Mouse (Mus musculus) ES-E14 (cell line): ENCODE data around the gene Cldn24. TPM values are rescaled to one million over a fixed set of nuclear protein-coding genes. Genes with fewer than 3 reads are reported as not detected.

ENCODE experiments used
- DNase-seq: peaks from one replicate; pipeline ENCODE4 v3.0.0-alpha.2; 2013; ENCODE audit warnings: low read depth, low spot score
- H3K27ac ChIP-seq: 2 replicates; pipeline ENCODE4 v1.5.1; 2012; ENCODE audit warnings: low read depth, mild to moderate bottlenecking, low read length, moderate library complexity, mixed read lengths; ENCODE audit not compliant: poor library complexity, insufficient read depth, severe bottlenecking
- H3K36me3 ChIP-seq: 2 replicates; pipeline ENCODE4 v1.6.1; 2012; ENCODE audit warnings: mild to moderate bottlenecking, low read length, moderate library complexity, mixed read lengths; ENCODE audit not compliant: control insufficient read depth, poor library complexity, insufficient read depth, severe bottlenecking
- H3K4me1 ChIP-seq, 2 experiments: fragments of 150-350 bp in 1 of 2; sonication (generic) in 1 of 2; 2 replicates each; pipeline ENCODE4 v1.6.1; 2012; ENCODE audit warnings: low read length in 2 of 2, mild to moderate bottlenecking in 1 of 2, mixed read lengths in 1 of 2; ENCODE audit not compliant: control insufficient read depth in 2 of 2, insufficient read depth in 2 of 2, poor library complexity in 1 of 2
- H3K4me3 ChIP-seq, 2 experiments: fragments of 150-350 bp in 1 of 2; sonication (generic) in 1 of 2; 2 replicates each; pipeline ENCODE4 v1.5.1; 2012; ENCODE audit warnings: low read length in 2 of 2, low read depth in 1 of 2, mild to moderate bottlenecking in 1 of 2, mixed read lengths in 1 of 2; ENCODE audit not compliant: insufficient read depth in 1 of 2, poor library complexity in 1 of 2, severe bottlenecking in 1 of 2
- H3K9ac ChIP-seq: 2 replicates; pipeline ENCODE4 v1.6.1; 2012; ENCODE audit warnings: low read depth, mild to moderate bottlenecking, low read length, mixed read lengths; ENCODE audit not compliant: poor library complexity, insufficient read depth, severe bottlenecking
- H3K9me3 ChIP-seq: fragments of 150-350 bp; sonication (generic); 2 replicates; pipeline ENCODE4 v1.6.1; 2012; ENCODE audit warnings: low read depth, mild to moderate bottlenecking, low read length; ENCODE audit not compliant: control insufficient read depth, insufficient read depth
- CHD2 ChIP-seq: IDR thresholded peaks from 2 replicates; pipeline ENCODE4 v1.6.1; 2014; ENCODE audit warnings: mild to moderate bottlenecking, low read depth, low read length, inconsistent platforms
- HCFC1 ChIP-seq: IDR thresholded peaks from 2 replicates; pipeline ENCODE4 v1.6.1; 2012; ENCODE audit warnings: low read length, inconsistent platforms, borderline replicate concordance; ENCODE audit not compliant: insufficient read depth
- MAFK ChIP-seq: IDR thresholded peaks from 2 replicates; pipeline ENCODE4 v1.6.1; 2014; ENCODE audit warnings: mild to moderate bottlenecking, low read depth, low read length, inconsistent platforms; ENCODE audit not compliant: insufficient read depth
- ZC3H11A ChIP-seq: IDR thresholded peaks from 2 replicates; pipeline ENCODE4 v1.6.1; 2012; ENCODE audit warnings: low read depth, mild to moderate bottlenecking, inconsistent platforms, low read length, borderline replicate concordance
- ZNF384 ChIP-seq: IDR thresholded peaks from 2 replicates; pipeline ENCODE4 v1.6.1; 2012; ENCODE audit warnings: low read depth, low read length, inconsistent platforms
- in situ Hi-C, 2 experiments: fragments of 600-800 bp; cut with MboI; formaldehyde crosslinking; loops; one replicate each; pipeline ENCODE4 v1.15.1; 2025; ENCODE audit warnings: low sequenced_read_pairs in 2 of 2, inconsistent platforms in 1 of 2; ENCODE audit not compliant: unreplicated experiment in 2 of 2
- total RNA-seq: library from RNA; depleted of rRNA; stranded (reverse); fragments of 300-350 nt; gene quantifications from 2 replicates; pipeline ENCODE4 v1.2.3, GENCODE M21; 2012; rRNA removed

Cldn24 gene
- total RNA-seq: not detected in 2 replicates

- H3K9me3 ChIP-seq: no peaks in the 10 kb centered on the region
- no peak for DNase-seq
- in situ Hi-C loops: no loop called here
- H3K36me3 ChIP-seq: no peaks in the 10 kb centered on the region
- TF ChIP-seq HCFC1: no peak
- TF ChIP-seq ZNF384: no peak
- TF ChIP-seq CHD2: no peak
- TF ChIP-seq ZC3H11A: no peak
- TF ChIP-seq MAFK: no peak
- H3K27ac ChIP-seq: no peak within 1 kb of the TSS
- H3K4me1 ChIP-seq: 0 out of 4 replicates have a peak, but pooled peaks cover 0 to 2% of the 10 kb centered on the region in 2 experiments
- no peak within 1 kb of the TSS for H3K9ac ChIP-seq
- H3K4me3 ChIP-seq: no peak within 1 kb of the TSS
Observed at GRCm38 (mm10) chr8:47821843-47822242, at the start of gene Cldn24. Gene Cldn24 (plus strand): TSS chr8:47822143.

- Histone ChIP-seq H3K4me3 (no peak overlapping the region), H3K9ac (no peak overlapping the region), H3K4me1 (0 out of 4 replicates have a peak, but pooled peaks cover 0 to 1% of the 10 kb centered on the region in 2 experiments), H3K36me3 (no peaks in the 10 kb centered on the region), H3K27ac (no peak overlapping the region), H3K9me3 (no peaks in the 10 kb centered on the region)
- no peak for DNase-seq
- no peak for TF ChIP-seq ZNF384
- no peak for TF ChIP-seq MAFK
- no peak for TF ChIP-seq ZC3H11A
- no peak for TF ChIP-seq CHD2
- TF ChIP-seq HCFC1: no peak
- in situ Hi-C loops: no loop called here
Observed at GRCm38 (mm10) chr8:47772986-47773385, 49.0 kb upstream of the Cldn24 start.

GRCm38 (mm10) chr8:47777415-47777814, 44.5 kb upstream of the Cldn24 start:
- TF ChIP-seq MAFK (no peak), ZC3H11A (no peak), HCFC1 (no peak), ZNF384 (no peak), CHD2 (no peak)
- DNase-seq: no peak
- 0 out of 4 replicates have a peak, but pooled peaks cover 0 to 1% of the 10 kb centered on the region in 2 experiments for H3K4me1 ChIP-seq
- no peaks in the 10 kb centered on the region for H3K9me3 ChIP-seq
- no peak overlapping the region for H3K27ac ChIP-seq
- H3K4me3 ChIP-seq: no peak overlapping the region
- no peaks in the 10 kb centered on the region for H3K36me3 ChIP-seq
- in situ Hi-C loops: no loop called here
- no peak overlapping the region for H3K9ac ChIP-seq

GRCm38 (mm10) chr8:47779589-47779988, 42.4 kb upstream of the Cldn24 start:
- Histone ChIP-seq H3K4me1 (no peaks in the 10 kb centered on the region), H3K27ac (no peak overlapping the region), H3K9me3 (no peaks in the 10 kb centered on the region), H3K9ac (no peak overlapping the region), H3K4me3 (no peak overlapping the region), H3K36me3 (no peaks in the 10 kb centered on the region)
- no peak for DNase-seq
- in situ Hi-C loops: no loop called here
- TF ChIP-seq ZNF384 (no peak), CHD2 (no peak), MAFK (no peak), ZC3H11A (no peak), HCFC1 (no peak)

GRCm38 (mm10) chr8:47781881-47782280, 40.1 kb upstream of the Cldn24 start:
- Histone ChIP-seq H3K36me3 (no peaks in the 10 kb centered on the region), H3K27ac (no peak overlapping the region), H3K4me3 (no peak overlapping the region), H3K9me3 (no peaks in the 10 kb centered on the region), H3K9ac (no peak overlapping the region), H3K4me1 (0 out of 4 replicates have a peak, but pooled peaks cover 0 to 2% of the 10 kb centered on the region in 2 experiments)
- no peak for DNase-seq
- in situ Hi-C loops: no loop called here
- TF ChIP-seq MAFK: no peak
- TF ChIP-seq ZC3H11A: no peak
- TF ChIP-seq CHD2: no peak
- TF ChIP-seq HCFC1: no peak
- no peak for TF ChIP-seq ZNF384
